Mouse (Mus musculus) ES-Bruce4 (cell line): ENCODE measurements at regions not wholly inside any gene's neighbourhood (a gene's known extent, or its start where the extent isn't known, plus 50 kb on each side); places are given as distances from the start of the nearest gene placed in this dataset.

Experiments used
- CTCF ChIP-seq: IDR thresholded peaks from one replicate; pipeline ENCODE4 v1.8.1; 2011; ENCODE audit warnings: low read depth, low read length
- POLR2A ChIP-seq: IDR thresholded peaks from one replicate; pipeline ENCODE4 v1.8.1; 2011; ENCODE audit warnings: low read length; ENCODE audit not compliant: insufficient read depth

DNA sequence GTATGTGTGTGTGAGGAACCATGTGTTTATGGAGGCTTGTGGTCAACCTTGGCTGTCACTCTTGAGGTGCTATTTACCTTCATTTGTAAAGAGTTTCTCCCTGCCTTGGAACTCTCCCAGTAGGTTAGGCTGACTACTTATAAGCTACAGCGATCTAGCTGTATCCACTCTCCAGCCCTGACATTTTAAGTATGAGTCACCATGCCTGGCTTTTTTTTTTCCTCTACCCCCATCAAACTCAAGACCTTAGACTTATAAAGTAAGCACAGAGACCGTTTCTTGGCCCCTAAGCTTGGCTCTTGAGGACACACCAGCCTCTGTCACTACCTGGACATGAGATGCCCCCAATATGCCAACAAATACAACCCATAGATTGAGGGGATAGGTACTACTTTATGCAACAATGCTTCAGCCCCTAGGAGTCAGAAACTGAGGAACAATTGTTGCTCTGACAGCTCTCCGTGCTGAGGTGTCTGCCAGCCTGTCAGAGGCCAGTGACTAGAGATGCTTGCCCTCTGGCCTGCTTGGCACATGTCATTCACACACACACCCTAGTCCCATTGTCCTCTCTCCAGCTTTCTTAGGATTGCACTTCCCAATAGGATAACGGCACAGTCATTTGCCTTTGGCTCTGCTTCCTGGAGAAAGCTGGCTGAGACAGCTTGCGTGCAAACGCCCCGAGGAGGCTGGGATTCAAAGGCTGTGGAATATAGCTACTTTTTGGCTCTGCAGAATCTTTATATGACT, 193.8 kb upstream of the Prok2 start:
- TF ChIP-seq CTCF, result no peak
- TF ChIP-seq POLR2A, result no peak
